Mouse (Mus musculus): ENCODE measurements at regions not wholly inside any gene's neighbourhood (a gene's known extent, or its start where the extent isn't known, plus 50 kb on each side); places are given as distances from the start of the nearest gene placed in this dataset.
"Not testable (repeated sequence)": the region's sequence is repeated elsewhere in the genome, so short reads cannot be mapped to it uniquely, and the experiment has no call there.

DNA sequence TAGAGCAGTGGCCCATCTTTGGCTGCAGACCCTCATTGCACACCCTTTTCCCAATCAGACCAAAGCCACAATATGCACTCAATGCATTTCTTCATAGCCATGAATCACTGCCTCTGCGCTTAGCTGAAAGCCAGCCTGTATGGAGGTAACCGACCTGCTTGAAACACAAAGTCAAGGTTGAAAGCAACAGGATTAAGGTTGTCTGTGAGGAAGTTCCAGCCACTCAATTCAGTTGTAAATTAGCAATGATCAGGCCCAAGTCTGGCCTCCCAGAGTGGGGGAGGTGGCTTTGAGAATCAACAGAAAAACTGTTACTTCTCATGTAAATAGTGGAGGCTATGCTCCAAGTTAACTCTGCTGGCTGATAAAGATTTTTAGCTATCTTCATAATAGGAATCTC, 1008.9 kb downstream of the 4930447A16Rik start:
- not testable (repeated sequence) for H3K4me1 ChIP-seq (ENCODE audit: control insufficient read depth, insufficient read depth, low read length); H3K36me3 ChIP-seq (ENCODE audit: control insufficient read depth, insufficient read depth, low read length); H3K9ac ChIP-seq (ENCODE audit: low read depth, low read length); H3K27ac ChIP-seq (ENCODE audit: low read depth, low read length); ATAC-seq (replicated peaks; ENCODE audit: insufficient number of reproducible peaks, low FRiP score, low TSS enrichment); H3K9me3 ChIP-seq (replicated peaks; ENCODE audit: control insufficient read depth, low read length); H3K4me3 ChIP-seq (ENCODE audit: low read depth, low read length); H3K27me3 ChIP-seq (ENCODE audit: control insufficient read depth, insufficient read depth, low read length); H3K4me2 ChIP-seq
- 78% methylated on average over 2 of the region's 2 CpGs for WGBS (ENCODE audit: insufficient replicate concordance)

Measured in heart, embryonic 11.5 days (tissue).